Mouse (Mus musculus): Measurements from ENCODE around the gene Gm49369. TPM values are rescaled to one million over a fixed set of nuclear protein-coding genes. Genes with fewer than 3 reads are reported as not detected.
A peak's percentile ranks its signal among the peaks of the same experiment; 100 is the strongest.

Gene Gm49369
- polyA plus RNA-seq (2016; fragmentation: Nextera tagmentation; extraction: Ambion mirVana) = 0.55 and 0.92 TPM in 2 replicates

- no peaks in the 10 kb centered on the region for H3K9me3 ChIP-seq
- H3K4me1 ChIP-seq = peaks cover 32% of the 10 kb centered on the region
- peaks cover 81% of the 10 kb centered on the region for H3K36me3 ChIP-seq
- H3K4me3 ChIP-seq = no peak within 1 kb of the TSS
- H3K27ac ChIP-seq = no peak within 1 kb of the TSS
- H3K27me3 ChIP-seq (ENCODE audit: insufficient read depth, poor library complexity, severe bottlenecking) = no peaks in the 10 kb centered on the region
- 95% methylated on average over 5 of the region's 5 CpGs for WGBS
- no peak for DNase-seq (ENCODE audit: low spot score)
Observed at GRCm38 (mm10) chr7:142382567-142382966, at the start of gene Gm49369. TSS of gene Gm49369 (minus strand) at chr7:142382667.

- Histone ChIP-seq H3K4me1 (peaks cover 65% of the 10 kb centered on the region), H3K9me3 (no peaks in the 10 kb centered on the region), H3K36me3 (no peaks in the 10 kb centered on the region), H3K27ac (peak overlapping the region; percentile 18; the same call in 1 of the 2 replicates), H3K4me3 (no peak overlapping the region), H3K27me3 (ENCODE audit: insufficient read depth, poor library complexity, severe bottlenecking) (no peaks in the 10 kb centered on the region)
- no peak for DNase-seq (ENCODE audit: low spot score)
- 92% methylated on average over 14 of the region's 14 CpGs for WGBS
Observed at GRCm38 (mm10) chr7:142431106-142431505, 48.6 kb upstream of the Gm49369 start.

- Histone ChIP-seq H3K9me3 (no peaks in the 10 kb centered on the region), H3K36me3 (no peaks in the 10 kb centered on the region), H3K4me1 (peaks cover 59% of the 10 kb centered on the region), H3K27ac (peak overlapping the region; percentile 75), H3K4me3 (no peak overlapping the region), H3K27me3 (ENCODE audit: insufficient read depth, poor library complexity, severe bottlenecking) (no peaks in the 10 kb centered on the region)
- 60% methylated on average over 12 of the region's 12 CpGs for WGBS
- DNase-seq (ENCODE audit: low spot score) = no peak
Observed at GRCm38 (mm10) chr7:142430160-142430678, 47.8 kb upstream of the Gm49369 start.

- WGBS = 4% methylated on average over 7 of the region's 7 CpGs
- no peaks in the 10 kb centered on the region for H3K27me3 ChIP-seq (ENCODE audit: insufficient read depth, poor library complexity, severe bottlenecking)
- peak overlapping the region; percentile 62 for H3K27ac ChIP-seq
- no peaks in the 10 kb centered on the region for H3K36me3 ChIP-seq
- peaks cover 39% of the 10 kb centered on the region for H3K4me1 ChIP-seq
- H3K4me3 ChIP-seq = no peak overlapping the region
- H3K9me3 ChIP-seq = no peaks in the 10 kb centered on the region
- DNase-seq (ENCODE audit: low spot score) = peak; percentile 89
Observed at GRCm38 (mm10) chr7:142428213-142428612, 45.7 kb upstream of the Gm49369 start.

GRCm38 (mm10) chr7:142425641-142426213 lies 43.3 kb upstream of the Gm49369 start:
- Histone ChIP-seq H3K36me3 (no peaks in the 10 kb centered on the region), H3K9me3 (no peaks in the 10 kb centered on the region), H3K27me3 (ENCODE audit: insufficient read depth, poor library complexity, severe bottlenecking) (no peaks in the 10 kb centered on the region), H3K27ac (0 out of 2 replicates have a peak overlapping the region, but pooled peaks have one; percentile 25), H3K4me3 (no peak overlapping the region), H3K4me1 (peaks cover 28% of the 10 kb centered on the region)
- WGBS = 58% methylated on average over 11 of the region's 11 CpGs
- DNase-seq (ENCODE audit: low spot score) = no peak

GRCm38 (mm10) chr7:142421826-142422225 lies 39.4 kb upstream of the Gm49369 start:
- no peak overlapping the region for H3K4me3 ChIP-seq
- H3K36me3 ChIP-seq = no peaks in the 10 kb centered on the region
- H3K9me3 ChIP-seq = no peaks in the 10 kb centered on the region
- H3K27ac ChIP-seq = no peak overlapping the region
- no peaks in the 10 kb centered on the region for H3K4me1 ChIP-seq
- H3K27me3 ChIP-seq (ENCODE audit: insufficient read depth, poor library complexity, severe bottlenecking) = no peaks in the 10 kb centered on the region
- DNase-seq (ENCODE audit: low spot score) = no peak
- WGBS = 74% methylated on average over 2 of the region's 2 CpGs

GRCm38 (mm10) chr7:142419887-142420286 lies 37.4 kb upstream of the Gm49369 start:
- no peaks in the 10 kb centered on the region for H3K36me3 ChIP-seq
- no peak for DNase-seq (ENCODE audit: low spot score)
- no peak overlapping the region for H3K4me3 ChIP-seq
- H3K27ac ChIP-seq = peak overlapping the region; percentile 67
- 64% methylated on average over 5 of the region's 5 CpGs for WGBS
- H3K9me3 ChIP-seq = no peaks in the 10 kb centered on the region
- no peaks in the 10 kb centered on the region for H3K27me3 ChIP-seq (ENCODE audit: insufficient read depth, poor library complexity, severe bottlenecking)
- no peaks in the 10 kb centered on the region for H3K4me1 ChIP-seq

- 88% methylated on average over 8 of the region's 8 CpGs for WGBS
- no peak for DNase-seq (ENCODE audit: low spot score)
- Histone ChIP-seq H3K4me3 (no peak overlapping the region), H3K4me1 (no peaks in the 10 kb centered on the region), H3K27ac (no peak overlapping the region), H3K27me3 (ENCODE audit: insufficient read depth, poor library complexity, severe bottlenecking) (no peaks in the 10 kb centered on the region), H3K9me3 (no peaks in the 10 kb centered on the region), H3K36me3 (no peaks in the 10 kb centered on the region)
Observed at GRCm38 (mm10) chr7:142418679-142419078, 36.2 kb upstream of the Gm49369 start.

- Histone ChIP-seq H3K9me3 (no peaks in the 10 kb centered on the region), H3K27ac (no peak overlapping the region), H3K27me3 (ENCODE audit: insufficient read depth, poor library complexity, severe bottlenecking) (no peaks in the 10 kb centered on the region), H3K36me3 (no peaks in the 10 kb centered on the region), H3K4me1 (no peaks in the 10 kb centered on the region), H3K4me3 (no peak overlapping the region)
- WGBS = 89% methylated on average over 2 of the region's 2 CpGs
- DNase-seq (ENCODE audit: low spot score) = no peak
Observed at GRCm38 (mm10) chr7:142418027-142418426, 35.6 kb upstream of the Gm49369 start.

GRCm38 (mm10) chr7:142416225-142416624 lies 33.8 kb upstream of the Gm49369 start:
- WGBS = 59% methylated on average over 3 of the region's 3 CpGs
- Histone ChIP-seq H3K36me3 (no peaks in the 10 kb centered on the region), H3K27me3 (ENCODE audit: insufficient read depth, poor library complexity, severe bottlenecking) (no peaks in the 10 kb centered on the region), H3K4me3 (no peak overlapping the region), H3K9me3 (no peaks in the 10 kb centered on the region), H3K27ac (no peak overlapping the region), H3K4me1 (no peaks in the 10 kb centered on the region)
- DNase-seq (ENCODE audit: low spot score) = no peak

GRCm38 (mm10) chr7:142415314-142415713 lies 32.8 kb upstream of the Gm49369 start:
- Histone ChIP-seq H3K27me3 (ENCODE audit: insufficient read depth, poor library complexity, severe bottlenecking) (no peaks in the 10 kb centered on the region), H3K27ac (no peak overlapping the region), H3K9me3 (no peaks in the 10 kb centered on the region), H3K4me3 (no peak overlapping the region), H3K36me3 (no peaks in the 10 kb centered on the region), H3K4me1 (no peaks in the 10 kb centered on the region)
- 53% methylated on average over 4 of the region's 4 CpGs for WGBS
- DNase-seq (ENCODE audit: low spot score) = no peak

- Histone ChIP-seq H3K27ac (no peak overlapping the region), H3K27me3 (ENCODE audit: insufficient read depth, poor library complexity, severe bottlenecking) (no peaks in the 10 kb centered on the region), H3K36me3 (no peaks in the 10 kb centered on the region), H3K4me3 (no peak overlapping the region), H3K4me1 (no peaks in the 10 kb centered on the region), H3K9me3 (no peaks in the 10 kb centered on the region)
- 75% methylated on average over 6 of the region's 6 CpGs for WGBS
- no peak for DNase-seq (ENCODE audit: low spot score)
Observed at GRCm38 (mm10) chr7:142413285-142413684, 30.8 kb upstream of the Gm49369 start.

- H3K4me1 ChIP-seq = no peaks in the 10 kb centered on the region
- WGBS = 76% methylated on average over 3 of the region's 3 CpGs
- H3K27ac ChIP-seq = no peak overlapping the region
- H3K27me3 ChIP-seq (ENCODE audit: insufficient read depth, poor library complexity, severe bottlenecking) = no peaks in the 10 kb centered on the region
- H3K4me3 ChIP-seq = no peak overlapping the region
- H3K36me3 ChIP-seq = no peaks in the 10 kb centered on the region
- no peaks in the 10 kb centered on the region for H3K9me3 ChIP-seq
- no peak for DNase-seq (ENCODE audit: low spot score)
Observed at GRCm38 (mm10) chr7:142409603-142410002, 27.1 kb upstream of the Gm49369 start.

GRCm38 (mm10) chr7:142408686-142409085 lies 26.2 kb upstream of the Gm49369 start:
- H3K27ac ChIP-seq = no peak overlapping the region
- WGBS = 92% methylated on average over 8 of the region's 8 CpGs
- H3K36me3 ChIP-seq = no peaks in the 10 kb centered on the region
- H3K9me3 ChIP-seq = no peaks in the 10 kb centered on the region
- H3K4me3 ChIP-seq = no peak overlapping the region
- no peak for DNase-seq (ENCODE audit: low spot score)
- no peaks in the 10 kb centered on the region for H3K4me1 ChIP-seq
- H3K27me3 ChIP-seq (ENCODE audit: insufficient read depth, poor library complexity, severe bottlenecking) = no peaks in the 10 kb centered on the region
